Mouse (Mus musculus): ENCODE results near the gene Apon. TPM values are rescaled to one million over a fixed set of nuclear protein-coding genes. Genes with fewer than 3 reads are reported as not detected.

Apon gene
- polyA plus RNA-seq, 1 experiment = not detected

- Histone ChIP-seq H3K4me3 (ENCODE audit: insufficient read depth, low read length) (peak within 1 kb of the TSS; percentile 45), H3K4me1 (ENCODE audit: control insufficient read depth, insufficient read depth, low read length) (peaks cover 7% of the 10 kb centered on the region), H3K27ac (ENCODE audit: insufficient read depth, low read length) (peak within 1 kb of the TSS; percentile 84)
- no peak for TF ChIP-seq CTCF (IDR thresholded peaks at IDR 0.05; ENCODE audit: extremely low read depth, insufficient read depth, low read length)
- peak; percentile 76 for TF ChIP-seq POLR2A (IDR thresholded peaks at IDR 0.05; ENCODE audit: extremely low read depth, insufficient read depth, low read length)
Measured at GRCm38 (mm10) chr10:128303126-128304021, 49.5 kb downstream of the Apon start, which contains the start of gene Pan2. TSS of gene Pan2 (plus strand) at chr10:128303335.

Other genes starting within 250 kb of the Apon start
- gene Hsd17b6, start 246.5 kb upstream of the Apon start, polyA plus RNA-seq (2012; rRNA removed) = not detected in 2 replicates
- gene Prim1, start 238.9 kb upstream of the Apon start, polyA plus RNA-seq (2012; rRNA removed) = 7.5 and 8.1 TPM in 2 replicates
- 175 and 177 TPM in 2 replicates for gene Naca, start 218.5 kb upstream of the Apon start, polyA plus RNA-seq (2012; rRNA removed)
- 66.9 and 67.7 TPM in 2 replicates for gene Ptges3, start 195.1 kb upstream of the Apon start, polyA plus RNA-seq (2012; rRNA removed)
- gene Atp5b, start 170.8 kb upstream of the Apon start, polyA plus RNA-seq (2012; rRNA removed) = 1,438 and 1,451 TPM in 2 replicates
- gene Baz2a, start 162.5 kb upstream of the Apon start, polyA plus RNA-seq (2012; rRNA removed) = 30.2 and 32.1 TPM in 2 replicates
- 16.5 and 16.9 TPM in 2 replicates for gene Rbms2, start 73.8 kb upstream of the Apon start, polyA plus RNA-seq (2012; rRNA removed)
- 54.8 and 59.6 TPM in 2 replicates for gene Gls2, start 59.6 kb upstream of the Apon start, polyA plus RNA-seq (2012; rRNA removed)
- 9.0 and 10.0 TPM in 2 replicates for gene Spryd4, start 42.3 kb upstream of the Apon start, polyA plus RNA-seq (2012; rRNA removed)
- gene Mip, start 28.3 kb upstream of the Apon start, polyA plus RNA-seq (2012; rRNA removed) = not detected in 2 replicates
- 3.7 and 4.3 TPM in 2 replicates for gene Timeless, start 22.0 kb upstream of the Apon start, polyA plus RNA-seq (2012; rRNA removed)
- gene Apof, start 14.6 kb downstream of the Apon start, polyA plus RNA-seq (2012; rRNA removed) = 0.23 and 0.29 TPM in 2 replicates
- gene Stat2, start 16.5 kb downstream of the Apon start, polyA plus RNA-seq (2012; rRNA removed) = 33.5 and 34.2 TPM in 2 replicates
- gene Il23a, start 44.7 kb downstream of the Apon start, polyA plus RNA-seq (2012; rRNA removed) = 0.54 and 0.55 TPM in 2 replicates
- 22.8 and 24.6 TPM in 2 replicates for gene Pan2, start 49.2 kb downstream of the Apon start, polyA plus RNA-seq (2012; rRNA removed)
- gene Cnpy2, start 68.4 kb downstream of the Apon start, polyA plus RNA-seq (2012; rRNA removed) = 63.7 and 65.8 TPM in 2 replicates
- 224 and 233 TPM in 2 replicates for gene Cs, start 83.6 kb downstream of the Apon start, polyA plus RNA-seq (2012; rRNA removed)
- gene Coq10a, start 114.9 kb downstream of the Apon start, polyA plus RNA-seq (2012; rRNA removed) = 101 and 103 TPM in 2 replicates
- gene Ankrd52, start 123.0 kb downstream of the Apon start, polyA plus RNA-seq (2012; rRNA removed) = 30.0 and 30.4 TPM in 2 replicates
- gene Slc39a5, start 147.1 kb downstream of the Apon start, polyA plus RNA-seq (2012; rRNA removed) = 0.51 and 0.73 TPM in 2 replicates
- gene Nabp2, start 157.4 kb downstream of the Apon start, polyA plus RNA-seq (2012; rRNA removed) = 79.4 and 83.4 TPM in 2 replicates
- 78.2 and 78.5 TPM in 2 replicates for gene Rnf41, start 157.6 kb downstream of the Apon start, polyA plus RNA-seq (2012; rRNA removed)
- 209 and 223 TPM in 2 replicates for gene Smarcc2, start 205.2 kb downstream of the Apon start, polyA plus RNA-seq (2012; rRNA removed)
- gene Myl6, start 240.0 kb downstream of the Apon start, polyA plus RNA-seq (2012; rRNA removed) = 1,299 and 1,338 TPM in 2 replicates
- 33.7 and 36.7 TPM in 2 replicates for gene Myl6b, start 244.6 kb downstream of the Apon start, polyA plus RNA-seq (2012; rRNA removed)